Mouse (Mus musculus): ENCODE measurements around the gene Cdk5rap3. TPM values are rescaled to one million over a fixed set of nuclear protein-coding genes. Genes with fewer than 3 reads are reported as not detected.
A peak's percentile ranks its signal among the peaks of the same experiment; 100 is the strongest.

Cdk5rap3 gene
- polyA plus RNA-seq, 1 experiment from 2014 or later, result 38.3 TPM

- 52% methylated on average over 6 of the region's 6 CpGs for WGBS (ENCODE audit: insufficient replicate concordance)
Measured at GRCm38 (mm10) chr11:96919003-96919402, 2.7 kb upstream of the Cdk5rap3 start.

GRCm38 (mm10) chr11:96917415-96917814 lies 1.1 kb upstream of the Cdk5rap3 start:
- ATAC-seq (peak; percentile 70), DNase-seq (peak; percentile 66)
- no peak overlapping the region for H3K4me3 ChIP-seq (ENCODE audit: low read depth, low read length)
- H3K4me1 ChIP-seq (ENCODE audit: insufficient read depth), result peaks cover 35% of the 10 kb centered on the region
- H3K27me3 ChIP-seq (ENCODE audit: insufficient read depth, low read length), result no peaks in the 10 kb centered on the region
- H3K36me3 ChIP-seq (replicated peaks; ENCODE audit: insufficient read depth, low read length), result no peaks in the 10 kb centered on the region
- peak overlapping the region; percentile 91 for H3K4me2 ChIP-seq (ENCODE audit: low read depth, low read length)
- WGBS (ENCODE audit: insufficient replicate concordance), result 47% methylated on average over 6 of the region's 6 CpGs
- peak overlapping the region; percentile 80 for H3K27ac ChIP-seq (ENCODE audit: low read depth)
- peak overlapping the region; percentile 58 for H3K9ac ChIP-seq (replicated peaks)
- TF ChIP-seq CTCF (IDR thresholded peaks at IDR 0.05; ENCODE audit: low read depth) (no peak), EP300 (IDR thresholded peaks at IDR 0.05; ENCODE audit: low read depth) (peak; percentile 98)
- H3K9me3 ChIP-seq (ENCODE audit: low read length), result no peaks in the 10 kb centered on the region

More at GRCm38 (mm10) chr11:96919003-96919402, 2.7 kb upstream of the Cdk5rap3 start:
- ATAC-seq, result no peak
- Histone ChIP-seq H3K27ac (ENCODE audit: low read depth) (peak overlapping the region; percentile 30; the same call in 1 of the 2 replicates), H3K4me3 (ENCODE audit: low read depth, low read length) (no peak overlapping the region), H3K27me3 (ENCODE audit: insufficient read depth, low read length) (no peaks in the 10 kb centered on the region), H3K9ac (replicated peaks) (peak overlapping the region; percentile 33; the same call in 1 of the 2 replicates), H3K36me3 (replicated peaks; ENCODE audit: insufficient read depth, low read length) (no peaks in the 10 kb centered on the region), H3K4me2 (ENCODE audit: low read depth, low read length) (no peak overlapping the region), H3K4me1 (ENCODE audit: insufficient read depth) (peaks cover 35% of the 10 kb centered on the region), H3K9me3 (ENCODE audit: low read length) (no peaks in the 10 kb centered on the region)
- TF ChIP-seq CTCF (IDR thresholded peaks at IDR 0.05; ENCODE audit: low read depth), result no peak
- no peak for TF ChIP-seq EP300 (IDR thresholded peaks at IDR 0.05; ENCODE audit: low read depth)
- DNase-seq, result no peak

- TF ChIP-seq CTCF (IDR thresholded peaks at IDR 0.05; ENCODE audit: low read depth) (no peak), EP300 (IDR thresholded peaks at IDR 0.05; ENCODE audit: low read depth) (no peak)
- Histone ChIP-seq H3K27me3 (ENCODE audit: insufficient read depth, low read length) (no peaks in the 10 kb centered on the region), H3K36me3 (replicated peaks; ENCODE audit: insufficient read depth, low read length) (peaks cover 3% of the 10 kb centered on the region), H3K9me3 (ENCODE audit: low read length) (no peaks in the 10 kb centered on the region), H3K9ac (replicated peaks) (peak overlapping the region; percentile 58), H3K4me3 (ENCODE audit: low read depth, low read length) (peak overlapping the region; percentile 28), H3K4me2 (ENCODE audit: low read depth, low read length) (peak overlapping the region; percentile 91), H3K4me1 (ENCODE audit: insufficient read depth) (peaks cover 35% of the 10 kb centered on the region), H3K27ac (ENCODE audit: low read depth) (peak overlapping the region; percentile 80)
- WGBS (ENCODE audit: insufficient replicate concordance), result 22% methylated on average over 13 of the region's 13 CpGs
- no peak for DNase-seq
- peak; percentile 3 for ATAC-seq
Measured at GRCm38 (mm10) chr11:96916885-96917396, 645 bp upstream of the Cdk5rap3 start.

GRCm38 (mm10) chr11:96912682-96913081 lies 3.6 kb downstream of the Cdk5rap3 start:
- 56% methylated on average over 11 of the region's 11 CpGs for WGBS (ENCODE audit: insufficient replicate concordance)
- DNase-seq, result no peak

GRCm38 (mm10) chr11:96910003-96910402 lies 6.3 kb downstream of the Cdk5rap3 start:
- Histone ChIP-seq H3K4me1 (ENCODE audit: insufficient read depth) (peaks cover 2% of the 10 kb centered on the region), H3K36me3 (replicated peaks; ENCODE audit: insufficient read depth, low read length) (peaks cover 37% of the 10 kb centered on the region), H3K9me3 (ENCODE audit: low read length) (no peaks in the 10 kb centered on the region), H3K27ac (ENCODE audit: low read depth) (no peak overlapping the region), H3K4me2 (ENCODE audit: low read depth, low read length) (no peak overlapping the region), H3K27me3 (ENCODE audit: insufficient read depth, low read length) (no peaks in the 10 kb centered on the region), H3K9ac (replicated peaks) (no peak overlapping the region), H3K4me3 (ENCODE audit: low read depth, low read length) (no peak overlapping the region)
- DNase-seq (peak; percentile 79), ATAC-seq (peak; percentile 71)
- TF ChIP-seq EP300 (IDR thresholded peaks at IDR 0.05; ENCODE audit: low read depth) (no peak), CTCF (IDR thresholded peaks at IDR 0.05; ENCODE audit: low read depth) (peak; percentile 89)
- 39% methylated on average over 7 of the region's 7 CpGs for WGBS (ENCODE audit: insufficient replicate concordance)

More at GRCm38 (mm10) chr11:96912682-96913081, 3.6 kb downstream of the Cdk5rap3 start:
- H3K36me3 ChIP-seq (replicated peaks; ENCODE audit: insufficient read depth, low read length), result peaks cover 37% of the 10 kb centered on the region
- H3K9me3 ChIP-seq (ENCODE audit: low read length), result no peaks in the 10 kb centered on the region
- no peak overlapping the region for H3K9ac ChIP-seq (replicated peaks)
- no peak overlapping the region for H3K4me3 ChIP-seq (ENCODE audit: low read depth, low read length)
- no peaks in the 10 kb centered on the region for H3K27me3 ChIP-seq (ENCODE audit: insufficient read depth, low read length)
- TF ChIP-seq EP300 (IDR thresholded peaks at IDR 0.05; ENCODE audit: low read depth) (no peak), CTCF (IDR thresholded peaks at IDR 0.05; ENCODE audit: low read depth) (no peak)
- no peak for ATAC-seq
- H3K4me1 ChIP-seq (ENCODE audit: insufficient read depth), result peaks cover 14% of the 10 kb centered on the region
- no peak overlapping the region for H3K4me2 ChIP-seq (ENCODE audit: low read depth, low read length)
- H3K27ac ChIP-seq (ENCODE audit: low read depth), result no peak overlapping the region

- no peak for TF ChIP-seq CTCF (IDR thresholded peaks at IDR 0.05; ENCODE audit: low read depth)
- no peak for TF ChIP-seq EP300 (IDR thresholded peaks at IDR 0.05; ENCODE audit: low read depth)
- peaks cover 37% of the 10 kb centered on the region for H3K36me3 ChIP-seq (replicated peaks; ENCODE audit: insufficient read depth, low read length)
- DNase-seq, result no peak
- 86% methylated on average over 12 of the region's 12 CpGs for WGBS (ENCODE audit: insufficient replicate concordance)
- H3K4me3 ChIP-seq (ENCODE audit: low read depth, low read length), result no peak overlapping the region
- no peak overlapping the region for H3K27ac ChIP-seq (ENCODE audit: low read depth)
- H3K9me3 ChIP-seq (ENCODE audit: low read length), result no peaks in the 10 kb centered on the region
- H3K27me3 ChIP-seq (ENCODE audit: insufficient read depth, low read length), result no peaks in the 10 kb centered on the region
- no peak for ATAC-seq
- no peaks in the 10 kb centered on the region; the same call in 1 of the 2 replicates for H3K4me1 ChIP-seq (ENCODE audit: insufficient read depth)
- no peak overlapping the region for H3K4me2 ChIP-seq (ENCODE audit: low read depth, low read length)
- no peak overlapping the region for H3K9ac ChIP-seq (replicated peaks)
Measured at GRCm38 (mm10) chr11:96908594-96908993, 7.7 kb downstream of the Cdk5rap3 start.
